Mouse (Mus musculus): ENCODE measurements at regions not wholly inside any gene's neighbourhood (a gene's known extent, or its start where the extent isn't known, plus 50 kb on each side); places are given as distances from the start of the nearest gene placed in this dataset.

- TF ChIP-seq CTCF (IDR thresholded peaks at IDR 0.05; ENCODE audit: low read depth, low read length), result no peak
- no peak for TF ChIP-seq EP300 (IDR thresholded peaks at IDR 0.05; ENCODE audit: insufficient read depth, low read depth, low read length)
- no peak for TF ChIP-seq POLR2A (IDR thresholded peaks at IDR 0.05; ENCODE audit: insufficient read depth, low read length)
Observed at GRCm38 (mm10) chr3:148462791-148463190, 527.6 kb downstream of the Adgrl2 start.

All from ES-Bruce4 (cell line).